Mouse (Mus musculus): ENCODE data around the gene Nlrp6.
"Not testable (repeated sequence)": the region's sequence is repeated elsewhere in the genome, so short reads cannot be mapped to it uniquely, and the experiment has no call there.

The Nlrp6 gene

DNA sequence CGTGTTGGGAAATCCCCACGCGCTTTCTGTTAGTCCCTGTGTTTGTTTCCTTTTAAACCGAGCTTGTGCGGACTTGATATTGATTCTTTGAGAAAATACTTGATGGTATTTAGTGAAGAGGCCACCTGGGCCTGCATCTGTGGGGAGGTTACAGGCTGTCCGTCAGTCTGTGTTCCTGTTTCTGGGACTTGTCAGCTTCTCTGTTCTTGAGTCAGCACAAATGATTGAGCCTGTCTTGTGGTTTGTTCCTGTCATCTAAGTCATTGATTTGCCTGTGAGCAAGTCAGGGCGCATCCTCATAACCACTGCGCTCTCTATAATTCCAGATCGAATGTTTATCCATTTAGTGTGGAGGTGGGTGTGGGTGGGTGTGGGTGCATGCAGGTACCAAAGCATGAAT, 56.0 kb downstream of the Nlrp6 start:
- DNase-seq = not testable (repeated sequence)
